Mouse (Mus musculus): ENCODE data around the gene Slc22a4.
A peak's percentile ranks its signal among the peaks of the same experiment; 100 is the strongest.
"Not testable (repeated sequence)": the region's sequence is repeated elsewhere in the genome, so short reads cannot be mapped to it uniquely, and the experiment has no call there.

The Slc22a4 gene

GRCm38 (mm10) chr11:54004734-54005133 is 23.2 kb downstream of the Slc22a4 start:
- DNase-seq (ENCODE audit: low spot score) = no peak

DNA sequence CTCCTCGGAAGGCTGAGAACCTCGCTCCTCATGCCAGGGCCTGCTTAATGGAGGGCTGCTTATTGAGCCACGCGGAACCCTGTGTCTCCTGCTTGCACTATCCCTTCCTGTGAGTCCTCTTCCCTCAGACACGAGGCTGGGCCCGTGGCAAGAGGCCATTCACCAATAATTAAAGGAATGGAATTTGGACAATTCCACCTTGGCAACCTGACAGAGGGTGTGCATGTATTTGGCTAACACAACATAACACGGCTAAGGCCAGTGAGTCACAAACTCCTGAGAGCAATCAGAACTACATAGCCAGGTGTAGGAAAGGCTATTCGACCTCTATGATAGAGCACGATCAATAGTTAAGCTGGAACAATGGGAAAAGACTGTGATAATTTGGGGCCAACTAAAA is 23.7 kb downstream of the Slc22a4 start:
- peak; percentile 63 for DNase-seq (ENCODE audit: low spot score)

DNA sequence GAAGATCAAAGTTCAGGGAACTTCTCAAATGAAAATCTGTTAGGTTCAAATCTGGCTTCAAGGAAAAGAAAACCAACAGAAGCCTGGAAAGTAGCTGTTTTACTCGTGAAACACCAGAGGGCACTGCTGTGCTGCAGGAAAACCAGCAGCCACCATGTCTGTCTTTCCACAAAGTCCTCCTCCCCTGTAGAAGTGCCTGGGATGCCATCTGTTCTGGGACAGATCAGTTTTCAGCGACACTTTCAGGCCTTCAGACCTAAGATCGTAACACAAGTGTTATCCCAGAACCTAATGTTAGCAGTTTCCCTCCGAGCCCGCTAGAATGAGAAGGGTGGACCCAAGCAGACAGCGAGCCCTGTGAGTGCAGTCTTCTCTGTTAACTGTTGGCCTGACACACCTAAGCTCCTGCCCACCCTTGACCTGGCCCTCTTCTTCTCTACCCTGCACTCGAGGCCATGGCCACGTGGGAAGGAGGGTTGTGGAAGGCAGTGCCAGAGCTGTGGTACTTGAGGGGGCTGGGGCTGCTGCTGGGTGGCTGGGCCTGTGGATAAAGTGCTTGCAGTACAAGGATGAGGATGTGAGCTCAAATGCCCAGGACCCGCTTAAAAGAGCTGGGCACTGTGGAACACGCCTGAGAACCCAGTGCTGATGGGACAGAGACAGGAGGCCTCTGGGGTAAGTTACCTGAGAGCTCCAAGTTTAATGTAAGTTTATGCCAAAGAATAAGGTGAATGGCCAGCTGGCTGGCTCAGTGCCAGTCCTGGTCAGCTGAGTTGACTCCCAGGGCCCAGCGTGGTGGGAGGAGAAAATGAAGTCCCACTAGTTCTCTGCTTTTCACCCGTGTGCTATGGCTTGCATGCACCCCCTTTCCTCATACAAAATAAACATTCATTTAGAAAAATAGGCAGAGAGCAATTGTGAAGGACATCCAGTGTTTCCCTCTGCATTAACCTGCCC is 24.9 kb downstream of the Slc22a4 start:
- DNase-seq (ENCODE audit: low spot score) = peak; percentile 72

GRCm38 (mm10) chr11:54002147-54002760 is 25.6 kb downstream of the Slc22a4 start:
- DNase-seq (ENCODE audit: low spot score) = peak; percentile 77

- no peak for DNase-seq (ENCODE audit: low spot score)
These were observed 30.2 kb downstream of the Slc22a4 start for GRCm38 (mm10) chr11:53997661-53998060.

DNA sequence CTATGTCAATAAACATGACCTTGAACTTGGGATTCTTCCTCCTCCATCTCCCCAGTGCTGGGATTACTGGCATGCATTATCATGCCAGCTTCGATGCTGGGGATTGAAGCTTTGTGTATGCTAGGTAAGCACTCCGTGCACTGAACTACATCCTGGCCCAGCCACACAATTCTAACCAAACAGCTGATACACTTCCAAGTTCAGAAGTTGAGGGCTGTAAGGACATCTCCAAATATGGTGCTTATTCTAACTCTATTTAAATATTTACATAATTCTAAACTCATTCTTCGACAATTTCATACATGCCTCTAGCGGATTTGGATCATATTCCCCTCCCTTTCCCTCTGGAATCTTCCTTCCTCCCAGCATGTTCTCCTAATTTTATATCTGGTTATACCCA is 35.6 kb downstream of the Slc22a4 start:
- no peak for DNase-seq (ENCODE audit: low spot score)

DNA sequence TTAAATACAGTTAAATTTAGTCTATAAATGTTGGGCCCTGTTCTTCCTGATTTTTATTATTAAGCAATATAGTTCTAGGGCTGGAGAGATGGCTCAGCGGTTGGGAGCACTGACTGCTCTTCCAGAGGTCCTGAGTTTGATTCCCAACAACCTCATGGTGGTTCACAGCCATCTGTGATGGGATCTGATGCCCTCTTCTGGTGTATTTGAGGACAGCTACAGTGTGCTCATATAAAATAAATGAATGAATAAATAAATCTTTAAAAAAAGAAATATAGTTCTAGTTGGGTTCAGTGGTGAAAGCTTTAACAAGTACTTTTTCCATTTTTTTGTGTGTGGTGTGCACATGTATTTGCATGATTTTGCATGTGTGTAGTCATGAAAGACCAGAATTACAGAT is 38.7 kb downstream of the Slc22a4 start:
- DNase-seq (ENCODE audit: low spot score) = no peak

DNA sequence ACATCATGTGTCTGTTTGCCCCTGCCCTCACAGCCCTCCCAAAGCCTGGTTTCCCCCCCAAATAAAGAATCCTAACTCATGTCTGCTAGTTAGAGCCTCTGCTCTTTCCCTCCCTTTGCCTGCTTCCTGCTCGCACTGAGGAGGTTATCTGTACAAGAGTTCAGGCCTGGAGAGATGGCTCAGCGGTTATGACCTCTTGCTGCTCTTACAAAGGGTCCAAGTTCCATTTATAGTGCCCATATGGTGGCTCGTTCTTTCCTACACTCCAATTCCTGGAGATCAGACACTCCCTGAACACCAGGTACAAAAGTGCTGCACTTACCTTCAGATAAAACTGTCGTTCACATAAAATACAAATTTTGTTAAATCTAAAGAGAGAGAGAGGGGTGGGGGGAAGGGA is 39.8 kb downstream of the Slc22a4 start:
- DNase-seq (ENCODE audit: low spot score) = no peak

DNA sequence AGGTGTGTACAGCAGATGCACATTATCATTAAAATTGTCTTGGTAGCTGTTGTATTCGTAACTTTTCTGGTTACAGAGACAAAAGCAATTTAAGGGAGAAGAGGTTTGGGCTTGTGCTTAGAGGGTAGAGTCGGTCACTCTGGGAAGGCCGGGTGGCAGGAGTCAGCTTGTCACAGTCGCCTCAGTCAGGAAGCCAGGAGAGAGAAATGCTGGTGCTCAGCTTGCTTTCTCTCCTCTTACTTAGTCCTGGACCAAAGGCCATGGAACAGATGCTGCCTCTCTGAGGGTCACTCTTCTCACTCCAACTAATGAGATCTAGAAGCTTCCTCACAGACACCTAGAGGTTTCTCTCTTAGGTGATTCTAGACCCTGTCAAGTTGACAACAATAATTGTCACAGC is 46.5 kb downstream of the Slc22a4 start:
- no peak for DNase-seq (ENCODE audit: low spot score)

GRCm38 (mm10) chr11:53979788-53980621 is 47.9 kb downstream of the Slc22a4 start, which contains the start of gene Slc22a21:
Slc22a21 (minus strand) TSS chr11:53980332.
- peak; percentile 82 for DNase-seq (ENCODE audit: low spot score)

DNA sequence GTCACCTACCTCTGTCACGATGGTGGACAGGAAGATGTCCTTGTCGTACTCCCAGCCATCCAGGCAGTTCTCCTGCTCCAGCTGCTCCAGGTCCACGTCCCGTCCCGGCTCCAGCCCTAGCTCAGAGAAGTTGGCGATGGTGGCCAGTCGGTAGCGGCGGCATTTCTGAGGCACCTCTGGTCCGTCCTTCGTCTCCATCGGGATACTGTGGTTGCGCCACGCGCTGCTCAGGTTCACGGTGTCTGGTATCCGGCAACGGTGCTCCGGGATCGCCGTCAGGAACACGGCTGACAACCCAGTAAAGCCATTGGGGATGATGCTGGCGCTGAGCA is 48.5 kb downstream of the Slc22a4 start:
- not testable (repeated sequence) for DNase-seq (ENCODE audit: low spot score)

GRCm38 (mm10) chr11:53977672-53978071 is 50.2 kb downstream of the Slc22a4 start:
- DNase-seq (ENCODE audit: low spot score) = no peak

GRCm38 (mm10) chr11:53975559-53975958 is 52.3 kb downstream of the Slc22a4 start:
- no peak for DNase-seq (ENCODE audit: low spot score)

GRCm38 (mm10) chr11:53958984-53959383 is 68.9 kb downstream of the Slc22a4 start:
- peak; percentile 13 for DNase-seq (ENCODE audit: low spot score)

- peak; percentile 6 for DNase-seq (ENCODE audit: low spot score)
These were observed 69.7 kb downstream of the Slc22a4 start for GRCm38 (mm10) chr11:53958176-53958575.

DNA sequence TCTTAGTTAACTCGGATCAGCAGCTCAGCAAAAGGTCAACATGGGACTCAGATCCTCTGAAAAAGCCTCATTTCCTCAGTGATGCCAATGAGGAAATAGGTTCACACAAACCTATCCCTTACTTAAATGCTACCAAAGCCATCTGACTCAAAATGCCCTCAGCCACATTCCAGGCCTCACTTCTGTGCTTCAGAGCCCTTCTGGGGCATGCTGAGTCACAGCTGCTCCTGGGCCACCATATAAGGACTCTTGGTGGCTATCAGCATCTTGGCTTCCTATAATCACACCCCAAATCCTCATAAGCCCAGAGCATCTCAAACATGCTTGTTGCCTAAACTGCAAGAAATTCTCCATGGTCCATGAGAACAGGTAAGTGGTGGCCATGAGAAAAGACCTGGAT is 71.3 kb downstream of the Slc22a4 start:
- no peak for DNase-seq (ENCODE audit: low spot score)

GRCm38 (mm10) chr11:53954653-53955052 is 73.2 kb downstream of the Slc22a4 start:
- no peak for DNase-seq (ENCODE audit: low spot score)

DNA sequence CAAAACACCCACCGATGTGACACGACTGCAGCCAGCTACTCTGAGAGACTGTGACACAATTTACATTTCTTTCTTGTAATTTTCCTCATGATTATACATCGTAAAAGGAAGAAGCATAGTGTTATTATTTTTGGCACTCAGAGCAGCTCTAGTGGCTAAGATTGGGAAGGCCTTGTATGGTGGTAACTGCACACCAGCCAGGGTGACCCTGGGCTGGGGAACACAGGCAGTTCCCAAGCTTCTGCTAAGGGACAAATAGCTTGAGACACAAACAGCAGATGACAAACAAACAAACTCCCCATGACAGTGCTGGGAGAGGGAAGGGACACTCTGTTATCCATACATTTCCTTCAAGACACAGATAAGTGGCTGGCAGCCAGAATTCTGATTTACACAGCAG is 77.8 kb downstream of the Slc22a4 start:
- DNase-seq (ENCODE audit: low spot score) = not testable (repeated sequence)
